Mouse (Mus musculus) liver, embryonic 13.5 days (tissue): ENCODE data around the gene 1700008O03Rik. TPM values are rescaled to one million over a fixed set of nuclear protein-coding genes. Genes with fewer than 3 reads are reported as not detected.
A peak's percentile ranks its signal among the peaks of the same experiment; 100 is the strongest.

ENCODE experiments used
- ATAC-seq: fragments of 200-750 bp; cut with Nextera tagmentation; 2 replicates; pipeline ENCODE4 v1.8.0; 2017; ENCODE audit warnings: low read depth, mild to moderate bottlenecking, moderate number of reproducible peaks, moderate library complexity
- DNase-seq: peaks from one replicate; pipeline ENCODE4 v3.0.0; 2022
- H3K27ac ChIP-seq: fragments of 300-500 bp; sonication (generic); 2 replicates; pipeline ENCODE4 v1.5.1; 2015; ENCODE audit warnings: moderate library complexity, mild to moderate bottlenecking, inconsistent platforms
- H3K27me3 ChIP-seq: fragments of 300-500 bp; sonication (generic); 2 replicates; pipeline ENCODE4 v1.6.1; 2015; ENCODE audit warnings: mild to moderate bottlenecking, inconsistent platforms
- H3K36me3 ChIP-seq: fragments of 300-500 bp; sonication (generic); 2 replicates; pipeline ENCODE4 v1.6.1; 2015; ENCODE audit warnings: mild to moderate bottlenecking, inconsistent platforms
- H3K4me1 ChIP-seq: fragments of 300-500 bp; sonication (generic); replicated peaks from 2 replicates; pipeline ENCODE4 v1.6.1; 2015; ENCODE audit warnings: inconsistent platforms
- H3K4me2 ChIP-seq: fragments of 300-500 bp; sonication (generic); 2 replicates; pipeline ENCODE4 v1.6.1; 2015; ENCODE audit warnings: inconsistent platforms, mild to moderate bottlenecking, moderate library complexity
- H3K4me3 ChIP-seq: fragments of 300-500 bp; sonication (generic); replicated peaks from 2 replicates; pipeline ENCODE4 v1.5.1; 2015; ENCODE audit warnings: mild to moderate bottlenecking, inconsistent platforms
- H3K9ac ChIP-seq: fragments of 300-500 bp; sonication (generic); 2 replicates; pipeline ENCODE4 v1.6.1; 2015; ENCODE audit warnings: mild to moderate bottlenecking, inconsistent platforms
- H3K9me3 ChIP-seq: fragments of 300-500 bp; sonication (generic); replicated peaks from 2 replicates; pipeline ENCODE4 v1.6.1; 2016; ENCODE audit warnings: inconsistent platforms
- WGBS: fragments of 180-500 bp; shearing (Covaris S2); methylation state at CpG from one replicate; pipeline ENCODE4 v1.1.7; 2015; ENCODE audit not compliant: insufficient replicate concordance; 5-methylcytosine and 5-hydroxymethylcytosine counted together
- polyA plus RNA-seq: library from polyadenylated mRNA; unstranded; fragments of >200 nt; fragmentation: Nextera tagmentation; extraction: Ambion mirVana; gene quantifications from 2 replicates; pipeline ENCODE4 v1.2.1, GENCODE M21; 2015

1700008O03Rik gene
- polyA plus RNA-seq, 1 experiment from 2014 or later, result 0.18 TPM

DNA sequence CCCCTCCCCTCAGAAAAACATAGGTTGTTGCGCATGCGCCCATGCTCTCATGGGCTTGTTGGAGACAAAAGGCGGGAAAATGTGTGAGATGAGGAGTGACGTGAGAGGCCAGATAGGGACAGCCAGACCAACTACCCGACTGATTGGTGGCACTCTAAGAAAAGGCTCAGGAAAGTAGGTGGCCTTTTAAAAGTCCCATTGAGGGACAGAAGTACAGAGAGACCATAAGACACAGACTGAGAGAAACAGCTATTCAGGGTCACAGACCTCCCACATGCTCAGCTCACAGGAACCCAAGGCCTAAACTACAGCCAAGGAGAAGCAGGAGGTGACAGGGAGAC lies 20.4 kb upstream of the 1700008O03Rik start:
- Histone ChIP-seq H3K9me3 (no peaks in the 10 kb centered on the region), H3K4me1 (peaks cover 16% of the 10 kb centered on the region), H3K36me3 (no peaks in the 10 kb centered on the region), H3K4me3 (peak overlapping the region; percentile 28; the same call in 1 of the 2 replicates), H3K27ac (no peak overlapping the region), H3K9ac (no peak overlapping the region), H3K27me3 (peaks cover 32% of the 10 kb centered on the region), H3K4me2 (peak overlapping the region; percentile 57)
- WGBS, result 5% methylated on average over 5 of the region's 5 CpGs
- DNase-seq (no peak), ATAC-seq (peak; percentile 52)

GRCm38 (mm10) chr7:44405346-44406014 lies 19.9 kb upstream of the 1700008O03Rik start:
- H3K36me3 ChIP-seq, result no peaks in the 10 kb centered on the region
- peak overlapping the region; percentile 57 for H3K4me2 ChIP-seq
- no peaks in the 10 kb centered on the region for H3K9me3 ChIP-seq
- ATAC-seq (peak; percentile 79), DNase-seq (peak; percentile 78)
- peaks cover 32% of the 10 kb centered on the region for H3K27me3 ChIP-seq
- peak overlapping the region; percentile 28 for H3K4me3 ChIP-seq
- H3K27ac ChIP-seq, result no peak overlapping the region
- no peak overlapping the region for H3K9ac ChIP-seq
- peaks cover 16% of the 10 kb centered on the region for H3K4me1 ChIP-seq
- 2% methylated on average over 27 of the region's 27 CpGs for WGBS

GRCm38 (mm10) chr7:44401673-44402072 lies 16.1 kb upstream of the 1700008O03Rik start:
- no peaks in the 10 kb centered on the region for H3K36me3 ChIP-seq
- 45% methylated on average over 6 of the region's 6 CpGs for WGBS
- H3K4me1 ChIP-seq, result peaks cover 18% of the 10 kb centered on the region
- H3K9ac ChIP-seq, result no peak overlapping the region
- no peak for ATAC-seq
- H3K27ac ChIP-seq, result no peak overlapping the region
- H3K4me2 ChIP-seq, result no peak overlapping the region
- no peak for DNase-seq
- H3K9me3 ChIP-seq, result no peaks in the 10 kb centered on the region
- peaks cover 11% of the 10 kb centered on the region; the same call in 1 of the 2 replicates for H3K27me3 ChIP-seq
- no peak overlapping the region for H3K4me3 ChIP-seq

DNA sequence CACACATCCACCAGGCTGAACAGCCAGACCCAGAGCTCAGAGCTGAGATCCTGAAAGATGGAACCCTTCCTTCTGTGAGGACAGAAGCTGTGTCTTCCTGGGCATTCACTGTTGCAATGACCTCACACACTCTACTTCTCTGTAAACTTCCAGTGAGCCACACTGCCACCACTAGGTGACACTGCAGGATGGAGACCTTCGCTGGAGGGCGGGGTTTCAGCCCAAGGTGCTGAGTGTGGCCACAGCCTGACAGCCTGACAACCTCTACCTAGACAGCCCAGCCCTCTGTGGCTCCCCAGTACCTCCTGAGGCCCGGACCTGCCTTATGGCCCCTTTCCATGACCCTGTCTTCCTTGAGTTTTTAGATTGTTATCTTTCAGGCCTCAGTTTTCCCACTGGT lies 12.9 kb upstream of the 1700008O03Rik start:
- H3K9me3 ChIP-seq, result no peaks in the 10 kb centered on the region
- H3K27me3 ChIP-seq, result peaks cover 8% of the 10 kb centered on the region
- WGBS, result 15% methylated on average over 3 of the region's 3 CpGs
- no peak overlapping the region for H3K4me2 ChIP-seq
- peaks cover 3% of the 10 kb centered on the region; the same call in 1 of the 2 replicates for H3K4me1 ChIP-seq
- H3K36me3 ChIP-seq, result no peaks in the 10 kb centered on the region
- DNase-seq (peak; percentile 68), ATAC-seq (peak; percentile 59; the same call in 1 of the 2 replicates)
- no peak overlapping the region for H3K9ac ChIP-seq
- H3K4me3 ChIP-seq, result no peak overlapping the region
- H3K27ac ChIP-seq, result no peak overlapping the region

DNA sequence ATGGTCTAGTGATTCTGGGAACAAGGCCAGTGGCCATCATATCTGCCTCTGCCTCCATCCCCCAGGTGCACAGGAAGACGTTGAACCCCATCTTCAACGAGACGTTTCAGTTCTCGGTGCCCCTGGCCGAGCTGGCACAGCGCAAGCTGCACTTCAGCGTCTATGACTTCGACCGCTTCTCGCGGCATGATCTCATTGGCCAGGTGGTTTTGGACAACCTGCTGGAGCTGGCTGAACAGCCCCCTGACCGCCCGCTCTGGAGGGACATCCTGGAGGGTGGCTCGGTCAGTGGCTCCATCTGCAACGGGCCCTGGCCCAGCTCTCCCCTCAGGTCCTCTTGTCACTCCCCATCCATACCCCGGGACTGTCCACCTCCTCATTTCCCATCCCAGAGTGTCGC lies 7.7 kb upstream of the 1700008O03Rik start:
- H3K27ac ChIP-seq, result no peak overlapping the region
- H3K4me3 ChIP-seq, result no peak overlapping the region
- no peak overlapping the region for H3K9ac ChIP-seq
- peaks cover 9% of the 10 kb centered on the region for H3K27me3 ChIP-seq
- WGBS, result 83% methylated on average over 17 of the region's 17 CpGs
- no peaks in the 10 kb centered on the region for H3K9me3 ChIP-seq
- H3K4me1 ChIP-seq, result no peaks in the 10 kb centered on the region
- ATAC-seq (no peak), DNase-seq (no peak)
- H3K36me3 ChIP-seq, result no peaks in the 10 kb centered on the region
- no peak overlapping the region for H3K4me2 ChIP-seq

GRCm38 (mm10) chr7:44392341-44392740 lies 6.7 kb upstream of the 1700008O03Rik start:
- Histone ChIP-seq H3K27me3 (peaks cover 18% of the 10 kb centered on the region), H3K36me3 (no peaks in the 10 kb centered on the region), H3K4me2 (no peak overlapping the region), H3K9ac (no peak overlapping the region), H3K4me3 (no peak overlapping the region), H3K4me1 (no peaks in the 10 kb centered on the region), H3K27ac (no peak overlapping the region), H3K9me3 (no peaks in the 10 kb centered on the region)
- 73% methylated on average over 14 of the region's 14 CpGs for WGBS
- ATAC-seq, result no peak
- no peak for DNase-seq

DNA sequence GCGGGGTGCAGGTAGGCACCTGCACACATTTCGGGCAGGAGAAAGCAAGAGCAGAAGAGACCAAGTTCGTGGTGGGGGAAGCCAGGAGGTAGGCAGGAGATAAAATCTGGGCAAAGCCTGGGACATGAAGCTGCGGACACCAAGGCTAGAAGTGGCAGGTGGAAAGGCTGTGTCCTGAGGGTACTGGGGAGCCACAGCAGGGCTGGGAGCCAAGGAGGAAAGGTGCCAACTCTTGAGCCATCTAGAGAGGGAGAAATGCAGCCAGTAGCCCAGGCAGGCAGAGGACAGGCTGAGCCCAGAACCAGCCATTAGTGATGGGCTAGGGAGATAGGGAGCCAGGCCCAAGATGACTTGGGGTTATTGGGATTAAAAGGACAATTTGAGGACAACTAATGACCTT lies 6.2 kb upstream of the 1700008O03Rik start:
- Histone ChIP-seq H3K27me3 (peaks cover 24% of the 10 kb centered on the region), H3K4me2 (no peak overlapping the region), H3K27ac (no peak overlapping the region), H3K4me1 (no peaks in the 10 kb centered on the region), H3K4me3 (no peak overlapping the region), H3K9ac (no peak overlapping the region), H3K9me3 (no peaks in the 10 kb centered on the region), H3K36me3 (no peaks in the 10 kb centered on the region)
- no peak for DNase-seq
- ATAC-seq, result no peak
- 55% methylated on average over 4 of the region's 4 CpGs for WGBS

- Histone ChIP-seq H3K36me3 (no peaks in the 10 kb centered on the region), H3K4me3 (peak overlapping the region; percentile 47; the same call in 1 of the 2 replicates), H3K27me3 (peaks cover 70% of the 10 kb centered on the region), H3K9me3 (no peaks in the 10 kb centered on the region), H3K27ac (no peak overlapping the region), H3K9ac (no peak overlapping the region), H3K4me1 (peaks cover 8% of the 10 kb centered on the region), H3K4me2 (peak overlapping the region; percentile 65)
- WGBS, result 1% methylated on average over 17 of the region's 17 CpGs
- ATAC-seq (peak; percentile 36; the same call in 1 of the 2 replicates), DNase-seq (no peak)
Measured at GRCm38 (mm10) chr7:44384716-44385059, 932 bp downstream of the 1700008O03Rik start.

DNA sequence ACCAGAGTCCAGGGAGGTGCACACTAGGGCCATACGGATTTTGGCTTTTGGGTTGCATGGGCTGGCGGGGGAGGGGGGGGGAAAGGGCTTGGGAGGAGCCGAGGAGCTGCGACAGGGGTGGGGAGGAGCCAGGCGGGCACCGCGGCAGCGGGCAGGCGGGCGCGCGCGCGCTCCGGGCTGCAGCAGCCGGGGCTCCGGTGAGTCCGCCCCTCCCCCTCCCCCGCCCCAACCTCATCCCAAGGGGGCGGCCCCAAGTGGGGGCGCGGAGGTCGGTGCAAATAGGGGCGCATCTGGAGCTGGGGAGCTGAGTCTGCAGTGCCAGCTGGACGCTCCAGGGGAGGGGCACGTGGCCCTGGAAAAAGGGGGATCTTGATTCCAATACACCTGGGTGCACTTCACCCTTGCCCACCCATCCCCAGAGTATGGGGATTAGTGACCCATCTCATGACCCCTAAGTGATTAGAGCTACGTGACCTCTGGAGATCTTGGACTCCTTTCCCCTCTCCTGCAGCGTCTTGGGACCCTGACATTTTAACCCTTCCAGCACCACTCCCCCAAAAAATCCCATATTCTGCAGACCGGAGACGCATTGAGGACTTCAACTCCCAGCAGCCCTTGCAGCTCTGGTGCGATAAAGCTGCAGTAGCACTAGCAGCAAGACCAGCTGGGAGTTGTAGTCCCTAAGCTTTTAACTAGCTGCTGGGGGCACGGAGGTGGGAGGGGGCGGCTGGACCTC lies 1.5 kb downstream of the 1700008O03Rik start, which contains the start of gene Syt3:
Gene Syt3, plus strand, starts transcription at position 123 of the 736 bp plus-strand sequence.
- Histone ChIP-seq H3K4me1 (peaks cover 8% of the 10 kb centered on the region), H3K4me3 (peak within 1 kb of the TSS; percentile 47), H3K4me2 (peak within 1 kb of the TSS; percentile 65), H3K27me3 (peaks cover 72% of the 10 kb centered on the region), H3K36me3 (no peaks in the 10 kb centered on the region), H3K9me3 (no peaks in the 10 kb centered on the region), H3K9ac (no peak within 1 kb of the TSS), H3K27ac (no peak within 1 kb of the TSS)
- WGBS, result 1% methylated on average over 29 of the region's 33 CpGs
- ATAC-seq, result peak; percentile 45; the same call in 1 of the 2 replicates
- no peak for DNase-seq

GRCm38 (mm10) chr7:44382541-44382940 lies 3.1 kb downstream of the 1700008O03Rik start:
- peaks cover 8% of the 10 kb centered on the region for H3K4me1 ChIP-seq
- DNase-seq (no peak), ATAC-seq (no peak)
- peaks cover 62% of the 10 kb centered on the region for H3K27me3 ChIP-seq
- H3K4me2 ChIP-seq, result no peak overlapping the region
- no peak overlapping the region for H3K9ac ChIP-seq
- no peaks in the 10 kb centered on the region for H3K36me3 ChIP-seq
- 73% methylated on average over 12 of the region's 12 CpGs for WGBS
- H3K4me3 ChIP-seq, result no peak overlapping the region
- no peaks in the 10 kb centered on the region for H3K9me3 ChIP-seq
- H3K27ac ChIP-seq, result no peak overlapping the region

GRCm38 (mm10) chr7:44378290-44378689 lies 7.3 kb downstream of the 1700008O03Rik start:
- H3K4me2 ChIP-seq, result no peak overlapping the region
- no peak for ATAC-seq
- H3K9ac ChIP-seq, result no peak overlapping the region
- H3K9me3 ChIP-seq, result no peaks in the 10 kb centered on the region
- no peak for DNase-seq
- H3K4me1 ChIP-seq, result peaks cover 17% of the 10 kb centered on the region
- H3K36me3 ChIP-seq, result no peaks in the 10 kb centered on the region
- H3K4me3 ChIP-seq, result no peak overlapping the region
- H3K27me3 ChIP-seq, result peaks cover 22% of the 10 kb centered on the region
- H3K27ac ChIP-seq, result no peak overlapping the region
- 31% methylated on average over 4 of the region's 4 CpGs for WGBS
